Mouse (Mus musculus) thymus, adult 2 months (tissue): ENCODE data around the gene Fsd2.

Source experiments
- CTCF ChIP-seq: fragments of 200-500 bp; IDR thresholded peaks from 2 replicates; pipeline ENCODE4 v1.5.1; 2012; ENCODE audit warnings: mild to moderate bottlenecking, control low read depth, low read length, moderate library complexity, borderline replicate concordance; ENCODE audit not compliant: control insufficient read depth, poor library complexity, insufficient read depth; ENCODE audit errors: extremely low read depth
- POLR2A ChIP-seq: fragments of 200-500 bp; IDR thresholded peaks from 2 replicates; pipeline ENCODE4 v1.6.1; 2012; ENCODE audit warnings: mild to moderate bottlenecking, low read length, control low read depth, moderate library complexity; ENCODE audit not compliant: control insufficient read depth, poor library complexity, insufficient read depth; ENCODE audit errors: extremely low read depth

- TF ChIP-seq CTCF (no peak), POLR2A (no peak)
These were observed 412 bp downstream of the Fsd2 start for GRCm38 (mm10) chr7:81566332-81566731.
